Mouse (Mus musculus) embryonic facial prominence, embryonic 12.5 days (tissue): ENCODE measurements around the gene Pde4d. TPM values are rescaled to one million over a fixed set of nuclear protein-coding genes. Genes with fewer than 3 reads are reported as not detected.

Source experiments
- ATAC-seq: fragments of 200-750 bp; cut with Nextera tagmentation; 2 replicates; pipeline ENCODE4 v1.8.0; 2017; ENCODE audit not compliant: insufficient number of reproducible peaks, insufficient read depth, low FRiP score, low TSS enrichment
- H3K27ac ChIP-seq: fragments of 300-500 bp; sonication (generic); 2 replicates; pipeline ENCODE4 v1.5.1; 2016; ENCODE audit warnings: mild to moderate bottlenecking
- H3K27me3 ChIP-seq: fragments of 300-500 bp; sonication (generic); 2 replicates; pipeline ENCODE4 v1.6.1; 2016; ENCODE audit warnings: mild to moderate bottlenecking, moderate library complexity
- H3K36me3 ChIP-seq: fragments of 300-500 bp; sonication (generic); 2 replicates; pipeline ENCODE4 v1.6.1; 2016; ENCODE audit warnings: mild to moderate bottlenecking
- H3K4me1 ChIP-seq: fragments of 300-500 bp; sonication (generic); 2 replicates; pipeline ENCODE4 v1.6.1; 2016
- H3K4me2 ChIP-seq: fragments of 300-500 bp; sonication (generic); replicated peaks from 2 replicates; pipeline ENCODE4 v1.6.1; 2016; ENCODE audit warnings: mild to moderate bottlenecking, moderate library complexity
- H3K4me3 ChIP-seq: fragments of 300-500 bp; sonication (generic); 2 replicates; pipeline ENCODE4 v1.5.1; 2016; ENCODE audit warnings: mild to moderate bottlenecking
- H3K9ac ChIP-seq: fragments of 300-500 bp; sonication (generic); 2 replicates; pipeline ENCODE4 v1.6.1; 2016; ENCODE audit warnings: mild to moderate bottlenecking, moderate library complexity
- H3K9me3 ChIP-seq: fragments of 300-500 bp; sonication (generic); 2 replicates; pipeline ENCODE4 v1.6.1; 2016; ENCODE audit warnings: mild to moderate bottlenecking, moderate library complexity
- WGBS: fragments of 180-500 bp; shearing (Covaris S2); methylation state at CpG from one replicate; pipeline ENCODE4 v1.1.7; 2016; 5-methylcytosine and 5-hydroxymethylcytosine counted together
- polyA plus RNA-seq: library from polyadenylated mRNA; unstranded; fragments of >200 nt; fragmentation: Nextera tagmentation; extraction: Ambion mirVana; gene quantifications from 2 replicates; pipeline ENCODE4 v1.2.1, GENCODE M21; 2016

Pde4d gene
- polyA plus RNA-seq, 1 experiment from 2014 or later = 20.4 TPM

DNA sequence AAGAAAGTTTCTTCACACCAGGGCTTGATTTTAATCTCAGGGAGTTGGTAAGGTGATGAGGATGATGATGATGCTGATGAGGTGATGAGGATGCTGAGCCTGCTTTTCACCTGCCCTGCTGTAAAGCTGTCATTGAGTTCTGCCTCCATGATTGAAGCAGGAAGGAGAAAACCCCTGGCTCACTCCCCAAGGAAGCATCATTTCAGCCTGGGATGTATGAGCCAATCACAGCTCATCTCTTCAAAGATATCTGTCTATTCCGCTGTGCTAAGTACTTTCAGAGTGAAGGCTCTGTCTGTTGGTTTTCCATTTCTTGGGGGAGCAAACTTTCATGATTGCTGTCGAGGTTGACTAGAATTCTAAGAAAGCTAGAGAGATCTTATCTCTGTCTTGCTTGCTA, 1478.0 kb downstream of the Pde4d start:
- Histone ChIP-seq H3K4me1 (no peaks in the 10 kb centered on the region), H3K9ac (no peak overlapping the region), H3K4me2 (no peak overlapping the region), H3K36me3 (no peaks in the 10 kb centered on the region), H3K4me3 (no peak overlapping the region), H3K27me3 (no peaks in the 10 kb centered on the region), H3K9me3 (no peaks in the 10 kb centered on the region), H3K27ac (no peak overlapping the region)
- no peak for ATAC-seq
- WGBS = 69% methylated on average over 2 of the region's 2 CpGs

DNA sequence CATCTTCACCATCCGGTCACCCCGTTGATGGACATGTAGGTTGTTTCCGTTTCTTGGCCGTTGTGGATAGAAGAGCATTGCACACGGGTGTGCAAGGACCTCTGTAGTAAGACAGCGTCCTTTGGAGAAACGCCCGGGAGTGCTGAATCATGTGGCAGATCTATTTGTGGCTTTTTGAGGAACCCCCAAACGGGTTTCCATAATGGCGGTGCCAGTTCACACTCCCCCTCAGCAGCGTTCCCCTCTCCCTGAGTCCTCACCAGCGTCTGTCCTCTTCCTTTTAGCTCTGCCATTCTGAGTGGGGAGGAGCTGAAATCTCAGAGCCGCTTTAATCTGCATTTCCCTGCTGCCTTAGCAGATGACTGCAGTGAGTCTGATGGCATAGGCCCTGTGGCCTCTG, 1482.9 kb downstream of the Pde4d start:
- Histone ChIP-seq H3K36me3 (peaks cover 6% of the 10 kb centered on the region), H3K4me1 (no peaks in the 10 kb centered on the region), H3K4me3 (no peak overlapping the region), H3K27ac (no peak overlapping the region), H3K9ac (no peak overlapping the region), H3K27me3 (no peaks in the 10 kb centered on the region), H3K4me2 (no peak overlapping the region), H3K9me3 (no peaks in the 10 kb centered on the region)
- 95% methylated on average over 13 of the region's 13 CpGs for WGBS
- no peak for ATAC-seq

DNA sequence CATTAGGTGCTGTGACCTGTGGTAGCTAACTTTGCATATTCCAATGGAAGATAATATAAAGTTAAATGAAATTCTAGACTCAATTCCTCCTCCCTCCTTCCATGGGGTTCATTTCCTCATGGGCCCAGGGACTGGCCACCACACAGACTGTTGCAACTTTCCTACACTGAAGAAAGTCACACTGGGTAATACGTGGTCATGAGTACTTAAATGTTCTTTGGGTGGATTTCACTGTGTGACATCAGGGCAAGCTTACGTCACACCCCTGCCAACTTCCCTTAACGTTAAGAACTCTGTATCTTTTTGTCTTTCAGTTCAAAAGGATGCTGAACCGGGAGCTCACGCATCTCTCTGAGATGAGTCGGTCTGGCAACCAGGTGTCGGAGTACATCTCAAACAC, 1483.8 kb downstream of the Pde4d start:
- Histone ChIP-seq H3K36me3 (peaks cover 7% of the 10 kb centered on the region), H3K9ac (no peak overlapping the region), H3K4me2 (no peak overlapping the region), H3K27me3 (no peaks in the 10 kb centered on the region), H3K4me1 (no peaks in the 10 kb centered on the region), H3K9me3 (no peaks in the 10 kb centered on the region), H3K27ac (no peak overlapping the region), H3K4me3 (no peak overlapping the region)
- ATAC-seq = no peak
- WGBS = 89% methylated on average over 7 of the region's 7 CpGs

DNA sequence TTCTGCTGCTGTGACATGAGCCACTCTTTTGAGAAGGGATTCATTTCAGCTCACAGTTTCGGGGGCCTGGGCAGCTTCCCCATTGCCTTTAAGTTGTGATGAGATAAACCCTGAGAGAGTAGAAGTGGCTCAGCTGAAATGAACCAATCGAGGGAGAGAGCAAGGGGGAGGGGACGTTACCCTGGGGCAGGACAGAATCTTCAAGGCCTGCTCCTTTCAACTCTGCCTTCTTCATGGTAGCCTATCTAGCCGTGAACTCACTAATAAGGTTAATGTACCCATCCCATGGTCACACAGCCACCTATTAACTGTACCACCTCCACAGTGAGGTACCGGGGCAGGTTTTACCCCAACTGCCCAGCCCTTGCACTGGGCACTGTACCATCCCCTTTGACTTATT, 1487.1 kb downstream of the Pde4d start:
- no peak for ATAC-seq
- 82% methylated on average over 5 of the region's 5 CpGs for WGBS

DNA sequence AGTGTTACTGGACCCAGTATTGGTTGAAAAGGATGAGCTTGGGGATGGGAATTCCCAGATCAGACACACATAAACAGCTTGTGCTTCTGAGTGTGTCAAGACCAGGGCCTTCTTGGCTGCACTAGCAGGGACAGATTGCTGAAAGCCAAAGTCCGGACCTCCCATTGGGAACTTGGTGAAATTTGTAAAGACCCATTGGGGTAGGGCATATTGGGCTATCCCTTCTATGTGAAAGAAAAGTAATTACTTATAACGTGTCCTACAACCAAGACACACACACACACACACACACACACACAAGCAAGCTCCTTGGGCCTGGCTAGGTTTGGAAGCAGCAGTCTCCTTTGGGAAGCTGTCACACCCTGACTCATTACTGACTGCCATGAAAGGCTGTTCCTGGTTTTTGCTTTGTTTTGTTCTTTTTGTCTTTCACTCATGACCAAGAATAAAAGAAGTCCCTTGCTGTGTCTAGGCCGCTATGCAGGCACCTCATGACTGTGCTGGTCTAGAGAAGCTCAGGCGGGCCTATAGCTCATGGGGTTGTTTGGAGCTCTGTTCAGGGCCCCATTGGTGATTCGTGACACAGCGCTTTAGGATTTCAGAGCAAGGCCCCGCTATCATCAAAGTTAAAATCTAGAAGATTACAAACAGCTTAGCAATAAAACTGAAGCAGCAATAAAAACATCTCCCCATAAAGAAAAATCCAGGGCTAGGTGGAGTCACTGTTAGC, 1495.2 kb downstream of the Pde4d start:
- Histone ChIP-seq H3K4me2 (no peak overlapping the region), H3K4me1 (no peaks in the 10 kb centered on the region), H3K27me3 (no peaks in the 10 kb centered on the region), H3K9ac (no peak overlapping the region), H3K27ac (no peak overlapping the region), H3K4me3 (no peak overlapping the region), H3K9me3 (no peaks in the 10 kb centered on the region), H3K36me3 (peaks cover 40% of the 10 kb centered on the region)
- ATAC-seq = no peak
- WGBS = 93% methylated on average over 7 of the region's 7 CpGs

More for the DNA sequence above, 1487.1 kb downstream of the Pde4d start:
- no peak overlapping the region for H3K4me3 ChIP-seq
- no peaks in the 10 kb centered on the region for H3K9me3 ChIP-seq
- no peak overlapping the region for H3K27ac ChIP-seq
- no peaks in the 10 kb centered on the region for H3K4me1 ChIP-seq
- no peak overlapping the region for H3K4me2 ChIP-seq
- H3K36me3 ChIP-seq = peaks cover 20% of the 10 kb centered on the region
- H3K9ac ChIP-seq = no peak overlapping the region
- H3K27me3 ChIP-seq = no peaks in the 10 kb centered on the region

DNA sequence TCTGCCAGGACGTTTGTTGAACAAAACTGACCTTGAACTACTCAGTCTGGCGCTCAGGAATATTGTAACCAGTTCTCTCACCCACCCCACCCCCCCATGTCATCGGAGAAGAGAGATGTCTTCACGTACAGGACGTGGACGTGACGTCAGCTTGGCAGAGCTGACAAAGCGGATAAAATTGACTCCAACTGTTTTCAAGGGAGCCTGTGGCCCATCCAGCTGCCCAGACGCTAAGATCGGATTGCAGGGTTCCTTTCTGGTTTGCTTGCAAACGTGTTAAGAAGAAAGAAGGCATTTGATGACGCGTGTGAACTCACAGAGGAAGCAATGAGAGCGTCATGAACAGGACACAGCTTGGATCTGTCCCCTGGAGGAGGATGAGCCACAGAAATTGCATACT, 1501.7 kb downstream of the Pde4d start:
- H3K9ac ChIP-seq = no peak overlapping the region
- peaks cover 48% of the 10 kb centered on the region for H3K36me3 ChIP-seq
- no peaks in the 10 kb centered on the region for H3K4me1 ChIP-seq
- H3K27me3 ChIP-seq = no peaks in the 10 kb centered on the region
- no peak for ATAC-seq
- 35% methylated on average over 14 of the region's 14 CpGs for WGBS
- H3K27ac ChIP-seq = no peak overlapping the region
- no peak overlapping the region for H3K4me2 ChIP-seq
- no peak overlapping the region for H3K4me3 ChIP-seq
- no peaks in the 10 kb centered on the region for H3K9me3 ChIP-seq

DNA sequence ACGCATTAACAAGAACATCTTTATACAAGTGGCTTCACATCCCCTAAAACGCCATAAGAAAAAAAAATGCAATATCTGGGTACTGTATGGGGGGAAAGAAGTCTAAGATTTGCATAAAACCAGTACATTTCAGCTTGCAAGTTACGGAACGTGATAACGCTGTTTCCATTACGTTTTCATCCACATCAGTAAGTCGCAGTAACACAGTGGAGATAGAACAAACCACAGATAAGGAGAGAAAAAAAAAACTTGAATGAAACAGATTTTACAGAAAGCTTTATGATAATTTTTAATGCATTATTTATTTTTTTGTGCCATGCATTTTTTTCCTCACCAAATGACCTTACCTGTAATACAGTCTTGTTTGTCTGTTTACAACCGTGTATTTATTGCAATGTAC, 1504.4 kb downstream of the Pde4d start:
- no peak overlapping the region for H3K4me2 ChIP-seq
- H3K27me3 ChIP-seq = no peaks in the 10 kb centered on the region
- 96% methylated on average over 8 of the region's 8 CpGs for WGBS
- no peak overlapping the region for H3K4me3 ChIP-seq
- no peaks in the 10 kb centered on the region for H3K9me3 ChIP-seq
- ATAC-seq = no peak
- no peaks in the 10 kb centered on the region for H3K4me1 ChIP-seq
- peaks cover 30% of the 10 kb centered on the region for H3K36me3 ChIP-seq
- H3K9ac ChIP-seq = no peak overlapping the region
- H3K27ac ChIP-seq = no peak overlapping the region

DNA sequence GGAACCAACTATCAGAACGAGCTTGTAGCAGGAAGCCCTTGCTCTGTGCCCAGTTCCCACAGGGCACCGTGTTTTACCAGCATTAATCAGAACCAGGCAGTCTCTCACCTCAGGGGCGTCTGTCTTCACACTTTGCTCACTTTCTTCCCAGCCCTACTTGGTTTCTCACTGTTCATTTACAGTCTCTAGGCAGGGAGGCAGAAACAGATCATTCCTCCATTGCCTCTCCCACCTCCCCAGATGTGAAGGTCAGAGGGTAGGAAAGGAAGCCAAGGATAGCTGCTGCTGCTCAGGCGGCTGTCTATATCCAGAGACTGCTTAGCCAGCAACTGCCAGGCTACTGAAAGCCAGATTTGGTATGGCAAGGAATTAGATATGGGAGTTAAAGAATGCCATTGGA, 1508.2 kb downstream of the Pde4d start:
- no peaks in the 10 kb centered on the region for H3K4me1 ChIP-seq
- no peak for ATAC-seq
- peaks cover 6% of the 10 kb centered on the region for H3K36me3 ChIP-seq
- whole genome bisulfite sequencing = 41% methylated on average over 4 of the region's 4 CpGs
- no peak overlapping the region for H3K4me2 ChIP-seq
- H3K27me3 ChIP-seq = no peaks in the 10 kb centered on the region
- no peak overlapping the region for H3K9ac ChIP-seq
- no peaks in the 10 kb centered on the region for H3K9me3 ChIP-seq
- no peak overlapping the region for H3K27ac ChIP-seq
- no peak overlapping the region for H3K4me3 ChIP-seq

DNA sequence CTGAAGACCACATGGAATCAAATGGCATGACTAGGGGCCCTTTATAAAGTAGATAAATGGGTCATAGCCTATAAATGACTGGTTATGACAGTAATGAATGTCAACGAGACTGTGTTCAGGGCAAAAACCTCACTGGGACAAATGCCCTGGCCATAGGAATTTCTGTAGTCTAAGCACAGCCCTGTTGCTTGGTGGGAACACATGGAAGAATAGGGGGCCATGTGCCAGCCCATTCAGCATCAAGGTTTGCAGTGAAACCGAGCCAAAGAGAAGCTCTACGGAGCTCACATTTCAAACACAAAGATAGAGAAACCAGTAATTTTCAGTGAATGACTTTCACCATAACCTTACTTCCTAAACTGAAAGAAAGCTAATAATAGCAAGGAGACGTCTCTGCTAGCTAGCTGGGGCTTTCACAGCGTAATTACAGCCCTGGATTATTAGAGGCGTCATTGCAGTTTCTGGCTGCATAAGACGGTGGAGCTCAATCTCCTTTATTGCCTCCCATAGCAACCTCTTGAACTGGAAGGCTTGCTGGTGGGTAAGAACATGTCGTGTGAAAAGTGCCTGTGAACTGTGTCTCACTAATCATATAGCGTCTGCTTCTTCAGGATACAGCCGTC, 1533.2 kb downstream of the Pde4d start:
- Histone ChIP-seq H3K4me2 (no peak overlapping the region), H3K4me1 (no peaks in the 10 kb centered on the region), H3K9ac (no peak overlapping the region), H3K4me3 (no peak overlapping the region), H3K27me3 (no peaks in the 10 kb centered on the region), H3K36me3 (no peaks in the 10 kb centered on the region), H3K9me3 (no peaks in the 10 kb centered on the region), H3K27ac (no peak overlapping the region)
- 64% methylated on average over 10 of the region's 10 CpGs for WGBS
- ATAC-seq = no peak

DNA sequence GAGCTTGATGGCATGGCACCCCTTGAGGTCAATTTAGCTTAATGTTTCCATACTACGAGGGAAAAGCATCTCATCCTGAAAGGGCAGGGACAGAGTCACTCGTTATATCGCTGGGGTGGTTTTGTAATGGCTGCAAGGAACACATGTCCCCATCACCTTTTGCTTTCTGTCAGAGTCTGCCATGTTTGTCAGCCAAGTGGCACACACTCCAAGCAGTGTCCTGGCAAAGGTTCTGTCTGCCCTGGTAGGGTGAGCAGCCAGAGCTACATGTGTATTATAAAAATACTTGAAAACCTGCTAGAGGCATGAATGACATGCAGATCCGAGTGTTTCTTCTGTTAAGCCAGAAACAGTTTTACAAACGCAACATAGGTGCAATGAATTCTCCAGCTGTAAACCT, 1535.7 kb downstream of the Pde4d start:
- no peak overlapping the region for H3K27ac ChIP-seq
- no peak for ATAC-seq
- H3K27me3 ChIP-seq = no peaks in the 10 kb centered on the region
- WGBS = 83% methylated on average over 5 of the region's 5 CpGs
- no peaks in the 10 kb centered on the region for H3K4me1 ChIP-seq
- no peak overlapping the region for H3K4me2 ChIP-seq
- H3K4me3 ChIP-seq = no peak overlapping the region
- no peaks in the 10 kb centered on the region for H3K9me3 ChIP-seq
- H3K36me3 ChIP-seq = no peaks in the 10 kb centered on the region
- H3K9ac ChIP-seq = no peak overlapping the region

DNA sequence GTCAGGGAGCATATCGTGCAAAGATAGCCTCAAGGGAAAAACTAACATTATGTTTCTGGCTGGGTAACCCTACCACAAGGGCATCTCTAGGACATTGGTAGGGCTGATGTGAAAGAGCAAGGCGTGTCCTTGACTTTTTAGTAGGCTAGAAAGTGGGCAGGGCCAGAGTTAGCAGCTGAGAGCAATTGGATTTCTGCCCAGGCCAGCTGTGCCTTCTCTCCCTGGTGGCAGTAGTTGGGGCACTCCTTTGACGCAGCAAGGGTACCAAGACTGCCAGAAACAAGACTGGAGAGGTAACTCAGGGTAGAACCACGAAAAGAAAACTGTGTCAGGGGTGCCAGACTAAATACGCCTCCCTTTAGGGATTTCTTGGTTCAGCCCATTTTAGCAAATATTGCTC, 1536.1 kb downstream of the Pde4d start:
- Histone ChIP-seq H3K9ac (no peak overlapping the region), H3K27me3 (no peaks in the 10 kb centered on the region), H3K27ac (no peak overlapping the region), H3K36me3 (no peaks in the 10 kb centered on the region), H3K9me3 (no peaks in the 10 kb centered on the region), H3K4me1 (no peaks in the 10 kb centered on the region), H3K4me2 (no peak overlapping the region), H3K4me3 (no peak overlapping the region)
- no peak for ATAC-seq
- 77% methylated on average over 5 of the region's 5 CpGs for WGBS

DNA sequence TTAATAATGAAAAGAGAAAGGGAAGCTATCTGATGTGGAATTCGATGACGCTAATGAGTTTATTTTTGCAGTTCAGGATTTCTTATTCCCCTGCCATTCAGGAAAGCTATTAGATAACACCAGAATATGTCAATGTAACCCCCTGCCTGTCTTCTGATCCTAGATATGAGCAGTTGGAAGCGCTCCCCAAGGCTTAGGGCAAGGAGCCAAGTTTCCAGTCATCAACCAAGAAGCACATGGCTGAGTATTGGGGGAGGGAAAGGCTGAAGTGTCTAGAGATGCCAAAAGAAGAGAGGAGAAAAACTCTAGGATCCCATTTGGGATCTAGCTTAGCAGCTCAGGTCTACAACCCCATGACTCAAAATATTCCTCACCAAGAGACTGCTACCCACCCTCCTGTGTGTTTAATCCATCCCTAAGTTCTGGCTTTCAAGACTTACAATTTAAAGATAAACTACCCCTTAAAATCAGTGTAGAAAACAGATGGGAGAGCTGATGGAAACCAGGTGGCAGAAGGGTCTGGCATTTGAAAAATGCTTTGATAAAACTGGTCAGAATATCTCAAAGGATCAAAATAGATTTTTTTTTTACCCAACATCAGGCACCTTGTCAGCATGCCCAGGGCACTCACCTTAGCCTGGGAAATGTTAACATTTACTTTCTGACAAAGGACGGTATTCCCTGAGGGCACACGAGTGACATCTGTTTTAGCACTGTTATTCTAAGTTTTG, 1543.2 kb downstream of the Pde4d start:
- WGBS = 49% methylated on average over 5 of the region's 5 CpGs
- no peak overlapping the region for H3K4me3 ChIP-seq
- ATAC-seq = 0 out of 2 replicates have a peak, but pooled peaks have one; percentile 47

More for the DNA sequence above, 1543.2 kb downstream of the Pde4d start:
- peaks cover 6% of the 10 kb centered on the region; the same call in 1 of the 2 replicates for H3K4me1 ChIP-seq
- H3K9ac ChIP-seq = no peak overlapping the region
- H3K4me2 ChIP-seq = no peak overlapping the region
- H3K36me3 ChIP-seq = no peaks in the 10 kb centered on the region
- H3K27ac ChIP-seq = 0 out of 2 replicates have a peak overlapping the region, but pooled peaks have one; percentile 31
- H3K27me3 ChIP-seq = no peaks in the 10 kb centered on the region
- H3K9me3 ChIP-seq = no peaks in the 10 kb centered on the region
